Mouse (Mus musculus): ENCODE measurements at regions not wholly inside any gene's neighbourhood (a gene's known extent, or its start where the extent isn't known, plus 50 kb on each side); places are given as distances from the start of the nearest gene placed in this dataset.

DNA sequence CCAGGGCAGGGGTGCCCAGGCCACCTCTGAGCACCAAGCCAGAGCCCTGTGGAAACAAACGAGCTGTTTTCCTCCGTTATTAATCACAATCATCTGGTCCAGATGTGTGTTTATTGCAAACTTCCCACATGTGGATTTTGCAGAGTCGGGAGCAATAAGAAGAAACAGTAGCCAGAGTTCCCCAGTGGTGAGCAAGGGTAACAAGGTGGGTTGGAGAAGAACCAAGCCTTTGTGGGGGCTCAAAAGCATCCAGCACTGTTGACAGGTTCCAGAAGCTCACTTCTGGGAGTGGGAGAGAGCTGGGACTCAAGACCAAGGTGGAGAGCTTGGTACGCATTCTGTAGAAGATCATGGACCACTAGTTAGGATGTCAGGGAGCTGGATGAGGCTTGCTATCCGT, 63.6 kb downstream of the Hif1an start:
- in situ Hi-C loops (cut with MboI, MseI), result no loop called here

DNA sequence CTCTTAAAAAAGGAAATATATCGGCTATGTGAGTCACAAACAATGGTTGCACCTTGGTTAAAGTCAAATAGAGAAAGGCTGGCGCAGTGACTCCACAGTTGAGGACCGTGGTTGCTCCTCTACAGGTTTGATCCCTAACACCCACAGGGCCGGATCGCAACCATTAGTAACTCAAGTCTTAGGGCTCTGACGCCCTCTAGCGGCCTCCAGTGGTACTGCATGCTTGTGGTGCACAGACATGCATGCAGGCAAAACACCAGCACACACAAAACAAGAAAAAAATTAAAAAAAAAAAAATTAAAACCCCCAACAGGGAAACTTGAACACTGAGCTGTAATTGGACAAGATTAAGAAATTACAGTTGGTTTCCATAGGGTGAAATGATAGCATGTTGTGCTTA, 67.1 kb downstream of the Hif1an start:
- in situ Hi-C loops (cut with MboI, MseI), result no loop called here

GRCm38 (mm10) chr19:44631356-44632007, 68.8 kb downstream of the Hif1an start:
- in situ Hi-C loops (cut with MboI, MseI), result no loop called here

DNA sequence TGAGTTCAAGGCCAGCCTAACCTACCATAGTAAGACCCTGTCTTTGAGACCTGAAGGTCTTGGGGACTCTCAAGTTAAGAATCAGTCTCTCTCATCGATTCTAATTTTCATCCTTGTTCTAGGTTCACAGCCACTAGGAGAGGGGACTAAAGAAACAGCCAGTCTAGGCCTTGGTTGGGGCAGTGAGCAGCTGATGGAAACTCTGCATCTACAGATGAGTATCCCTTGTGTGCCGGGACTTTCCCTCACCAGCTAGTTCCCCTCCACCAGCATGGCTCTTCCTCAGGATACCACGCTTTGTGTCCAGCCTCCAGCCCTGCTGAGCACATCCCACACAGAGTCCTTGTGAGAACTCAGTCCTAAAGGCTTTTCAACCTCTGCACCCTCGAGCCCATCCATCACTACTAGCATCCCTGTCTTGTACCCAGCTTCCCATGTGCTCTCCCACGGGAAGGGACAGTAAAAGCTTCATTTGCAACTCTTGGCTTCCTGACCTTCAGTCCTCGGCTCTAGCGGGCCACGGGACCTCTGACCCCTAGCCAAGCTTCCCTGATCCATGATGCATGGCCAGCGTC, 74.6 kb downstream of the Hif1an start:
- in situ Hi-C loops (cut with MboI, MseI), result no loop called here

DNA sequence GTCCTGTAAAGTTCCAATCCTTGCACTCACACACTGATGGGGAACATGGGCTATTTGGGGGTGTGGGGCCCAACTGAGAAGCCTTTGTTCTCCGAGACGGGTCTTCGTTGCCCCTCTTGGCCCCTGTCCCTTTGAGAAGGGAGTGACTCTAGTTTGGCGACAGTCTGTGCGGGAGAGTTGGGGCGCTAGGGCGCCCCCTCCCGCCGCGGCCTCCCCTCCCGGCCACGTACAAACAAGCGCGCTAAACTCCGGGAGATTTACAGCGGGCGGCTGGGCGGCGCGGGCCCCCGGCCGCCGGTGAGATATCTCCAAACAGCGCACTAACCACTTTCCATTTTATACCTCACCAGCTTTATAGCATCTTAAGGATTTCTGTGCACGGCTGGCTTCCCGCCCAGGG, 77.4 kb downstream of the Hif1an start:
- in situ Hi-C loops (cut with MboI, MseI), result no loop called here

DNA sequence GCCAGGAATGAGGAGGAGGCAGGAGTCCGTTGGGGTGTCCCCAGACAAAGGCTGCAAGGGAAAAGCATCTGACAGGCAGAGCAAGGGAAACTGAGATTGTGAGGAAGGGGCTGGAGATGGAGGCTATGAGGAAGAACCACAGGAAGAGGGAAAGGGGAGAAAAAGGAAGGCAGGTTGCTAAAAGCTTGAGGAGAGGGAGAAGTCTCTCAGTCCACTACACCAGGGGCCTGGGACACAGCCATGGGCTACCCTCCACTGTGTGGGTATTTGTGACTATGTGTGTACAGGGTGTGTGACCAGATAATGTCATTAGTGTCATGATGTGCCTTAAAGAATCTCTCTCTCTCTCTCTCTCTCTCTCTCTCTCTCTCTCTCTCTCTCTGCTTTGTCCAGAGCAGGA, 77.9 kb downstream of the Hif1an start:
- in situ Hi-C loops (cut with MboI, MseI), result no loop called here

GRCm38 (mm10) chr19:44642294-44642693, 79.6 kb downstream of the Hif1an start:
- in situ Hi-C loops (cut with MboI, MseI), result no loop called here

GRCm38 (mm10) chr19:44644376-44644775, 81.7 kb downstream of the Hif1an start:
- in situ Hi-C loops (cut with MboI, MseI), result no loop called here

- in situ Hi-C loops (cut with MboI, MseI), result no loop called here
These were observed 82.3 kb downstream of the Hif1an start for GRCm38 (mm10) chr19:44644929-44645328.

DNA sequence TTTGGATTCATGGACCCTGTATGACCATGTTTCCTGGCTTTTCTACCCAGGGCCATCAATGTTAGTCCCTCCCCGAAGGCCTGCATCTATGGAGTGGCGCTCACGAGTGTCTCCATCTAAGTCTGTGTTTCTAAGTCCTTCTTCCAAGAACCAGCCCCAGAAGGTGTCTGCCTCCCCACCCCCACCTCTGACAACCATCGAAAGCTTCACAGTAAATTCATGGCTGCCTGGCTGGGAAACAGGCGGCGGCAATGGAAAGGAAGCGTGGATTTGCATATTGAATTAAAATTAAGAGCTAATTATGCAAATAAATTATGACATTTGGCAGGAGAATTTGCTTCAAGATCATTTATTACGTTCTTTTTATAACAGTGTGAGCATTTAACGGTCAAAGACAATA, 83.9 kb downstream of the Hif1an start:
- in situ Hi-C loops (cut with MboI, MseI), result no loop called here

DNA sequence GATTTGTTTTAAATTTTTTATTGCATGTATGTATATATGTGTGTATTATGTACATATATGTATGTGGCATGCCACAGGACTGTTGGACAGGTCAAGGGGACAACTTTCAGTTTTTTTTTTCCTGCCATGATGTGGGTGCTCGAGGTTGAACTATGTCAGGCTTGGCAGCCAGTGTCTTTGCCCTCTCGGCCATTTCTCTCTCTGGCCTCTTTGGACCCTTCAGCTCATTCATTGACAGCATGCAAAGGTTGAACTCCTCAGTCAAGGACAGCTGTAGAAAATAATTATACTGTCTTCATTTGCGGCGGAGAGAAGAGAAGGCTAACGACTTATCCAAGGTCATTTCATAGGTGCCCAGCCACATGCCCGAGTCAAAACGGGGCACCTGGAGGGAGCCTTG, 86.6 kb downstream of the Hif1an start:
- in situ Hi-C loops (cut with MboI, MseI), result no loop called here

- in situ Hi-C loops (cut with MboI, MseI), result no loop called here
These were observed 88.2 kb downstream of the Hif1an start for GRCm38 (mm10) chr19:44650841-44651240.

DNA sequence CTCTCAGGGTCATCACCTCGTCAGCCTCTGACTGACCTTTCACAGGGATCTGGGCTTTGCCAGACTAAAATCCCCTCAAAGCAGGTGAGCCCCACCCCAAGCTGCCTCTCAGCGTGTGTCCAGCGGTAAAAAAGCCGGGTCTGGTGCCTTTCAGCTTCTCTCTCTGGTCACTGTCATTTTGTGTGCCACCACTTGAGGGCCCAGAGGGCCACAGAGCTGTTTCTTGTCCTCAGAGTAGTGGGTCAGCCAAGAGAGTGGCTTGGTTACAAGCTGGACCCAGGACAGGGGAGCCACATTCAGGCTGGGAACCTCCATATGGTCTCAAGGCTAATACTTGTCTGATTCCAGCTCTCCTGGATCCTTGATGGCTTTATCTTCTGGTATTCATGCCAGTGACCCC, 89.0 kb downstream of the Hif1an start:
- in situ Hi-C loops (cut with MboI, MseI), result no loop called here

- in situ Hi-C loops (cut with MboI, MseI), result no loop called here
These were observed 93.1 kb downstream of the Hif1an start for GRCm38 (mm10) chr19:44655719-44656118.

DNA sequence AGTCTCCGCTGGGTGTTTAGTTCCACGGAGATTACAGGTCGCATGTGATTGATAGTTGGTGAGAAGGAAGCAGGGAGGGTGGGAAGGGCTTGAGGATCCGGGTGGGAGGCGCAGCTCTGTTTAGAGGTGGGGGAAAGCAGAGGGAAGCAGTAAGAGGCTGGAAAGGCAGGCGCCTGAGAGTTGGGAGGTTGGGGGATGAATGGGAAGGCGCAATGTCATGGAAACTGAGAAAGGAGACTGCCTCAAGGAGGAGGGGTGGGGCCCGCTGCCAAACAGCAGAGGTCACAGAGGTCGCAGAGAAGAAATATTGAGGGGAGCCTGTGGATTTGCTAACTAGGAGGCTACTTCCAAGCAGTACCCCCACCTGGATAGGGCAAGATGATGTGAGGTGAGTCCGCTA, 96.5 kb upstream of the Pax2 start:
- in situ Hi-C loops (cut with MboI, MseI), result no loop called here

GRCm38 (mm10) chr19:44669535-44669958, 86.3 kb upstream of the Pax2 start:
- in situ Hi-C loops (cut with MboI, MseI), result no loop called here

- in situ Hi-C loops (cut with MboI, MseI), result loop anchor here (10.0 kb wide), 1 partner anchor 1100 kb away; no protein-coding TSS in a partner anchor
These were observed 81.1 kb upstream of the Pax2 start for GRCm38 (mm10) chr19:44674621-44675245.

- in situ Hi-C loops (cut with MboI, MseI), result loop anchor here (10.0 kb wide), 1 partner anchor 1102 kb away; no protein-coding TSS in a partner anchor
These were observed 79.2 kb upstream of the Pax2 start for GRCm38 (mm10) chr19:44676555-44677120.

GRCm38 (mm10) chr19:44677295-44677694, 78.5 kb upstream of the Pax2 start:
- in situ Hi-C loops (cut with MboI, MseI), result loop anchor here (10.0 kb wide), 1 partner anchor 1102 kb away; no protein-coding TSS in a partner anchor

DNA sequence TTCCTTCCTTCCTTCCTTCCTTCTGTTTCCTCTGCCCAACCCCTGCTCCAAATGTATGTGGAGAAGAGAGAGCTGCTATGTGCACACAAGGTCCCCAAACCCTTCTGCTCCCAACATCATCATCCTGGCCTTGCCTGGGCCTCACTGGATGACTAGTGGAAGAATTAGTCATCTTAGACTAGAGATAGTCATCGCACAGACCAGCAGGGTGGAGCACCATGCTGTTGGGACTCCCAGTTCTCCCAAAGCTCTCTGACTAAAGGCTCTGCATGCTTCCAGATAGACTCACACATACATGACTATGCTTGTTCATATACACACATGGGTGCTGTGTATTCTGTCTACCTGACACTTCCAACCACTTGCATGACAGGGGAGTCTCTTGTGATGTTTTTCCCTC, 77.2 kb upstream of the Pax2 start:
- in situ Hi-C loops (cut with MboI, MseI), result loop anchor here (10.0 kb wide), 1 partner anchor 1104 kb away; no protein-coding TSS in a partner anchor

GRCm38 (mm10) chr19:44681675-44682074, 74.2 kb upstream of the Pax2 start:
- in situ Hi-C loops (cut with MboI, MseI), result no loop called here

- in situ Hi-C loops (cut with MboI, MseI), result no loop called here
These were observed 72.7 kb upstream of the Pax2 start for GRCm38 (mm10) chr19:44683191-44683590.

DNA sequence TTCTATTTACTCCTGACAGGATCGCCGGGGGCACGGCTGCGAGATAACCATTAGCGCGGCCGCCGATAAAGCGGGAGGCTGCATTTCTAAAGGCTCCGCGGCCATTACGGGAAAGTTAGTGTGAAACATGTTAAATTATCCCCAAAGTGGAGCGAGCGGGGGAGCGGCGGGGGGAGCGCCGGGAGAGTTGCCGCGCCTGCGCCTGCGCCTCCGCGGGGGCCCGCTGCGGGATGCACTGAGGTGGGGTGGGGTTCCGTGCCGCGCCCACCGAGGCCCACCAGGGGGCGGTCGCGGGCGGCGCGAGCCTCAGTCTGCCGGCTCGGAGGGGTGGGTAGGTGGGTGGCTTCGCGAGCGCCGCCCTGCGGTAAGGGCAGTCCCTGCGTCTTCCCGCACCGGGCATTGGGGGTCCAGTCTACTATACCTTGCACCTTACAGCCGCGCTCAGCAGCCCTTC, 71.8 kb upstream of the Pax2 start:
- in situ Hi-C loops (cut with MboI, MseI), result no loop called here
